Mouse (Mus musculus): ENCODE measurements around the gene Amacr.
"Not testable (repeated sequence)": the region's sequence is repeated elsewhere in the genome, so short reads cannot be mapped to it uniquely, and the experiment has no call there.

Gene Amacr

DNA sequence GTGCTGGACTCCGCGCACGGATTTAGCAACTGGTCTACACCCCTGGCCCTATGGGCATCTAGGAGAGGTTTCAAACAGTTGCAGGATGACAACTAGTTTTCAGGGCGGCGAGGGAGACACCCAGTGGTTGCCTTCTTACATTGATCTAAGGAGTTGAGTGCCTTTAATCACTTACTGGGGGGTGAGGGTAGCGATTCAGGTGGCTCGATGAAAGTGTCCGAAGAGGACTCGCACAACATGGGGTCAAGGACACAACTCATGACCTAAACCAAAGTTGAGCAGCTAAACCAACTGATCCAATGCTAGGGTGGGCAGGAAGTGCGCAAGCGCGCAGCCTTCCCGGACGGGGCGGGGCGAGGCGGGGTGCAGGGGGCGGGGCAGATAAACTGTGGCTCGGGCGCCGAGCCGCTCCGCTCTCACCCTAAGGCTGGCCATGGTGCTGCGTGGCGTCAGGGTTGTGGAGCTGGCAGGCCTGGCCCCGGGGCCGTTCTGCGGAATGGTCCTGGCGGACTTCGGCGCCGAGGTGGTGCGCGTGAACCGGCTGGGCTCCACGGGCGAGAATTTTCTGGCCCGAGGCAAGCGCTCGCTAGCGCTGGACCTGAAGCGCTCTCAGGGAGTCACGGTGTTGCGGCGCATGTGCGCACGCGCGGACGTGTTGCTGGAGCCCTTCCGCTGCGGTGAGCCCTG is at the start of gene Amacr:
TSS of gene Amacr (plus strand) at position 380 of the 687 bp plus-strand sequence.
- peak; percentile 89 to 93 for DNase-seq

DNA sequence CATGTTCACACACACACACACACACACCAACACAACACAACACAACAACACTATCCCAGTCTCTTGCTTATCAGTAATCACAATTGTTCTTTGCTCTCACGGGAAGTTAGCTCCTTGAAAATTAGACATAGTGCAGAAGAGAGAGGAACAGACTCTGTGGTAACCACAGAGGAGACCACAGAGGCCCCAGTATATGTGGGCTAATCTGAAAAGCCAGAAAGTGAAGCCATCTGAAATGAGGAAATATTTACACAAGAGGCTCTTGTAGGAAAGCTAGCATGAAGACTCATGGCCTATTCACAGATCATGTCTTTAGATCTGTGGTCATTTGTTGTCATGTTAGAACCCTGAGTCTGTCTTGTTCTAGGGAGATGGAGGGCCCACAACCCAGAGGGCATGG is 47.6 kb upstream of the Amacr start:
- no peak for DNase-seq

GRCm38 (mm10) chr15:10940148-10941108 is 41.1 kb upstream of the Amacr start:
- DNase-seq, result no peak

- no peak for DNase-seq
Measured at GRCm38 (mm10) chr15:10941901-10942300, 39.7 kb upstream of the Amacr start.

DNA sequence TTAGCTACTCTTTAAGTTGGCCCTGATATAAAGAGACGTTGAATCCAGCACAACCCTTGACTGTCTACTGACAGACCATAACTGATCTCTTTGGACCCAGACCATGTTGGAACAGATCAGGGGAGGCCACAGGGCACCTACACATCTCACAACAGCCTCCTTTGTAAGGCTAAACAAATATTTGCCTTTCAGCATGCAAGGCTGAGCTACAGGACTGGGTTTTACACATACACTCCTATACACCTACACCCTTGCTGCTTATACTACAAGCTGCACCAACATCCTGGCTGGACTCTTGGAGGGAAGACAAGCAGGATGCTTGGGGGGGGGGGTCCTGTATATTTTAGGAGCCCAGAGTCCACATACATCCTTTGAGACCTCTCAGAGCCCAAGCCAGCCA is 33.7 kb upstream of the Amacr start:
- DNase-seq, result no peak

DNA sequence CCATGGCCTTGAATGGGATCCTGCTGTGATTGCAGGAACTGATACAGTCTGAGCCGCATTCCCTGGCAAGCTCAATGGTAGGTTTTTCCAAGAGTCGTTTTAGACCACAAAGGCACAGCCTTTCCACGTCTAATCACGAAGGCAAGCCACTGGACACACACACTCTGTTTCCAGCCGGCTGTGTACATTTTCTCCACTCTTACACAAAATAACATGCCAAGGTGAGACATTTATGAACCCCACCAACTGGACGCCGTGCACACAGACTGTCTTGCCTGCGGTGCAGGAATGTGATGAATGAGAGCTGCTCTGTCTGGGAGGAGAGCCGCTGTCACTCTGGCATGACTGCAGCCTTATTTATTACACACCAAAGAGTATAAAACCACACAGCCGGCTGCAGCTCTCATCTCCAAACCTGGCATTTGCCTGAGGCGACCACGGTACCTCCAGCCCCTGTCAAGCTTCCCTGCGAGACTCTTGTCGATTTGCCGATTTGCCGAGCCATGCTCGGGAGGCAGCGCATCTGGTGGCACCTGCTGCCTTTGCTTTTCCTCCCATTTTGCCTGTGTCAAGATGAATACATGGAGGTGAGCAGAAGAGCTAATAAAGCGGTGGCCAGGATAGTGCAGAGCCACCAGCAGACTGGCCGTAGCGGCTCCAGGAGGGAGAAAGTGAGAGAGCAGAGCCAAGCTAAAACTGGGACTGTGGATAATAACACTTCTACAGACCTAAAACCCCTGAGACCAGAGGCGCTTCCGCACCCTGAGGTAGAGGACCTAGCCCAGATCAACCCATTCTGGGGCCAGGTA is 29.4 kb upstream of the Amacr start, which contains the start of gene C1qtnf3:
TSS of gene C1qtnf3 (plus strand) at position 382 of the 809 bp plus-strand sequence.
- peak; percentile 28 to 38 for DNase-seq

- peak; percentile 33 to 74 for DNase-seq
Measured at GRCm38 (mm10) chr15:10952760-10953305, 28.7 kb upstream of the Amacr start.

- peak in 1 of 2 experiments; percentile 5 for DNase-seq
Measured at GRCm38 (mm10) chr15:10953465-10953864, 28.1 kb upstream of the Amacr start.

GRCm38 (mm10) chr15:10954381-10955016 is 27.1 kb upstream of the Amacr start:
- peak in 1 of 2 experiments; percentile 59 for DNase-seq

- peak; percentile 72 to 78 for DNase-seq
Measured at GRCm38 (mm10) chr15:10955156-10955555, 26.4 kb upstream of the Amacr start.

GRCm38 (mm10) chr15:10956706-10957105 is 24.9 kb upstream of the Amacr start:
- peak in 1 of 2 experiments; percentile 10 for DNase-seq

DNA sequence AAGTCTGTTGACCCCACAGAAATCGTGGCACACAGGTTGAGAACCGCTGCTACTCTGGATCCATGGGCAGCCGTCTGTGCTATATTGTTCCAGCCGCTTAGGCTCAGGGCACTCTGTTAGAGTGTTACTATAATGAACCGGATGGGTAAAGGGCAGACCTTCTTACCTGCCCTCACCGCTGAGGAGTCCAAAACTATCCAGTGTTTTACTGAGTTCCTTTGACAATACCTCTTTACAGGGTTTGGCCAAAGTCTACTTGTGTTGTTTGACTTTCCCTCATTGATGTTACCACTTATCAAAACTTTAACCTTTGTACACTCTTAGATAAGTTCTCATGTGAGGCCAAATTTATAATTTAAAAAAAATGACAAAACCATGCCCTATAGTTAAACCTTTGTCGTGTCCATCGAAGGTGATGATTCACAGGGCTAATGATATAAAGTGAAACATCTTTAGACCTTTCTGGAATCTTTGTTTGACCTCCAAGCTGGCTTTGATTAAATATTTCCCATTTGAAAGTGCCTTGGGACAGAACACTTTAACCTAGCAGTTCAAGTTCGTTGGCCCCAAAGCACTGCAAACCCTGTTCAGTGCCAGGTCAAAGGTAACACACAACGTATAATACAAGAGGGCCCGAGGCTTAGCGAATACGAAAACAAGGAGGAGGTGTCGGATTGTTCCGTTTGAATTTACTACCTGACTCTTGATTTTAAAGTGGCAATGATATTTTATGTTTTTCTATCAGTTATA is 22.1 kb upstream of the Amacr start:
- DNase-seq, result peak; percentile 55 to 72

DNA sequence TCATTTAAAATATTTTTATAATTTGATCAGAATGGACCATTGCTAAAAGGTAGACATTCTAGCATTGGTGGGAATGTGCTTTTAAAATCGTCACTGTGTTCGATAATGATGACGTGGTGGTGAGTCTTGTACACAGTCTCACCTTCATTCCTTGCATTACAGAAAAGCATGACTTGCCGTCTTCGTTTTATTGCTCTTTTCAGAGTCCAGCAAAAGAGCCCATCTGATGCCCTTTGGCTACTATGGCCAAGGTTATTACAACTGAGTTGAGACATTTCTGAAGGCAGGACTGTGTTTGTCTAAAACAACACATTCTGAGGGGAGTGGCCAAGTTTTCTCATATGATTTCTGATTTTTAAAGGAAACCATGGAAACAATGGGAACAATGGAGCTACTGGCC is 21.3 kb upstream of the Amacr start:
- no peak for DNase-seq

GRCm38 (mm10) chr15:10962601-10963000 is 19.0 kb upstream of the Amacr start:
- no peak for DNase-seq

- DNase-seq, result no peak
Measured at GRCm38 (mm10) chr15:10969439-10969838, 12.1 kb upstream of the Amacr start.

DNA sequence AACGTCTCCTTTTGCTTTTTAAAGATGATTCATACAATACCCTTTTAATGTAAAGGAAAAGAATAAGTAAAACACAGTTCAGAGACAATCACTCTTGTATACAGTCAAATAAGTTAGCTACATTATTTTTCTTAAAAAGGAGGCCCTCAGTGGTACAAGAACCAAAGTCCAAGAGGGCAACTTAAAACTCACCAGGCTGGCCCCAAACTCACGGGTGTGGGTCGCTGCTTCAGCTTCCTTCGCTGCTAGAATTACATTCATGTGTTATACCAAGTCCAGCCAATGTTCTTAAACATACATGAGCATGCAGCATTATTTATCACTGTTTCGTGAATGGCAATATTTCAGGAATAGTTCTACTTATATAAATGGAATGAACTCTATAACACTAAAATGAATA is 10.8 kb upstream of the Amacr start:
- peak; percentile 47 to 53 for DNase-seq

- no peak for DNase-seq
Measured at GRCm38 (mm10) chr15:10977151-10977550, 4.4 kb upstream of the Amacr start.

- DNase-seq, result no peak
Measured at GRCm38 (mm10) chr15:10980712-10981111, 844 bp upstream of the Amacr start.

DNA sequence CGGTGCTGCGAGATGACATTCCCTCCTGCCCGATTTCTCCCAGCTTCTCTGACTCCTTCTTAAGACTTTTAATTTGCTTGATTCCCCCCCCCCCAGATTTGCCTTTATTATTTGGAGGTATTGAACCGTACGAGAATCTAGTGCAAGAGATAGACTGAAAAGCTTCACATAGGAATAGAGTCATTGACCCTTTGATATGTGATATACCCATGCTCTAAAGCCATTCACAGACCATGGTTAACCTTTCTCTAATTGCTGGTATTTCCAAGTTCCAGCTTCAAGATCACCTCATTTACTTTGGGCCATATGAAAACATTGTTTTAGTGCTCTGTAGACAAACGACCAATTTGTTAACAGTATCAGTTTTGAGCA is 494 bp downstream of the Amacr start:
- DNase-seq, result no peak

DNA sequence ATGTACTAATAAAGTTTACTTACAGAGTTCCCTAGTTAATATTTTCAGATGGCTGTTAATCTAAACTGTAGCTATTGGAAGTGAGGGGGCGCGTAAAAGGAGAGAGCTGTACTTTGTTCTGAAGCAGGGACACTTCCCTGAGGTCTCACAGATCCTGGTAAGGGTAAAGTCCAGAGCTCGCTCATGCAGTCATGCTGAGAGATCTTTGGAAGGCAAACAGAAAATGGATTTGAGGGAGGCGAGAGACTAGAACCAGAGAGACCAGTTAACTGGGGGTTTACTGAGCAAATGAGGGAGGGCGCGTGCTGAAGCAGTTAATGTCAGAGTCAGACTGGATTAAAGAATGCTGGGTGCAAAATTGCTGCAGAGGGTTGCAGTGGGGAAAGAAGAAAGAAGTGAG is 4.2 kb downstream of the Amacr start:
- DNase-seq, result peak; percentile 51 to 81

DNA sequence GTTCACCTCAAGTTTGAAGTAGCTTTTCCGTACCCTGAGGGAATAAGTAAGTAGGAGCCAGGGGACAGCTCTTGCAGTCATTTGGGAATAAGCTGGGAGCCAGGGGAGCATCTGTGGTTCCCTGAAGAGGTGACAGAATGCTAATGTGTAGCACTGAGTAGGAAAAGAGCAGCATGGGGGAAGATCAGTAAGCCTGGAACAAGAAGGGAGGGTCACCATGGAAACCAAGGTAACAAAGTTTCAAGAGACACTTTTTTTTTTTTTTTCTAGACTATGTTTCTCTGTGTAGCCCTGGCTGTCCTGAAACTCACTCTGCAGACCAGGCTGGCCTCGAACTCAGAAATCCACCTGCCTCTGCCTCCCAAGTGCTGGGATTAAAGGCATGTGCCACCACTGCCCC is 4.9 kb downstream of the Amacr start:
- DNase-seq, result not testable (repeated sequence)

All from kidney, postnatal 36 days (tissue).